In genomic region chr3:138423664-138424063, GRCm38 (mm10) we compare ENCODE assay signal across 37 mouse cellular contexts. TPM values are rescaled to one million over a fixed set of nuclear protein-coding genes. Genes with fewer than 3 reads are reported as not detected.
"Had no signal": no experiment of that assay in that cellular context is flagged by ENCODE, and none has a peak within 500 bp of the region (broad histone marks: within the 10 kb centered on the region; RNA-seq: fewer than 3 reads in every experiment).

No protein-coding gene starts in this region.

- H3K27me3 ChIP-seq: heart, embryonic 13.5 days; heart, embryonic 15.5 days; hindbrain, embryonic 13.5 days; hindbrain, embryonic 15.5 days; limb, embryonic 12.5 days; liver, embryonic 13.5 days had no signal

- H3K4me1 ChIP-seq: heart, embryonic 13.5 days; heart, embryonic 15.5 days; hindbrain, embryonic 13.5 days; hindbrain, embryonic 15.5 days; limb, embryonic 10.5 days; limb, embryonic 12.5 days; liver, embryonic 13.5 days had no signal

- H3K4me2 ChIP-seq: heart, embryonic 11.5 days; heart, embryonic 13.5 days; heart, embryonic 15.5 days; hindbrain, embryonic 13.5 days; hindbrain, embryonic 15.5 days; limb, embryonic 12.5 days; liver, embryonic 11.5 days; liver, embryonic 13.5 days had no signal

- ATAC-seq: hindbrain, postnatal 0 days; intestine, embryonic 16.5 days had no signal

- H3K9me3 ChIP-seq: heart, embryonic 13.5 days; heart, embryonic 15.5 days; hindbrain, embryonic 13.5 days; hindbrain, embryonic 15.5 days; limb, embryonic 10.5 days; limb, embryonic 12.5 days; liver, embryonic 13.5 days had no signal

- DNase-seq: gastrocnemius, postnatal 14 days; gastrocnemius, postnatal 36 days; heart, adult 2 months; heart, postnatal 14 days; heart, postnatal 36 days; kidney, adult 11 months; kidney, adult 2 months; kidney, postnatal 10 days; kidney, postnatal 25 days; kidney, postnatal 4 days; liver; liver, embryonic 13.5 days had no signal

- H3K4me3 ChIP-seq: heart, adult 2 months; heart, embryonic 13.5 days; heart, embryonic 15.5 days; hindbrain, embryonic 13.5 days; hindbrain, embryonic 15.5 days; layer of hippocampus, adult 2 months; left cerebral cortex, adult 2 months; limb, embryonic 10.5 days; limb, embryonic 12.5 days; liver, embryonic 13.5 days had no signal

- H3K27ac ChIP-seq: heart, adult 2 months; heart, embryonic 13.5 days; heart, embryonic 15.5 days; hindbrain, embryonic 13.5 days; hindbrain, embryonic 15.5 days; hindbrain, postnatal 0 days; layer of hippocampus, adult 2 months; left cerebral cortex, adult 2 months; limb, embryonic 10.5 days; limb, embryonic 12.5 days; liver, embryonic 13.5 days had no signal

- H3K36me3 ChIP-seq: heart, embryonic 13.5 days; heart, embryonic 15.5 days; hindbrain, embryonic 13.5 days; hindbrain, embryonic 15.5 days; limb, embryonic 10.5 days; limb, embryonic 12.5 days; liver, embryonic 13.5 days had no signal

- H3K9ac ChIP-seq: heart, embryonic 13.5 days; heart, embryonic 15.5 days; hindbrain, embryonic 13.5 days; hindbrain, embryonic 15.5 days; limb, embryonic 12.5 days; liver, embryonic 13.5 days had no signal

RNA-seq across cellular contexts. Expression of gene Adh4, which starts 8.4 kb away (rescaled TPM):
- total RNA-seq: gastrocnemius, adult 18-20 months; gastrocnemius, adult 8-10 months; gastrocnemius, postnatal 14 days; gastrocnemius, postnatal 36 days; heart, adult 2 months; heart, postnatal 14 days; heart, postnatal 36 days; hematopoietic stem cell, adult 5-6 weeks; hindbrain, postnatal 0 days; layer of hippocampus, adult 2 months; layer of hippocampus, postnatal 10 days; layer of hippocampus, postnatal 25 days; left cerebral cortex, adult 2 months; left cerebral cortex, postnatal 14 days; left cerebral cortex, postnatal 36 days had no signal
- polyA plus RNA-seq: heart, adult 2 months; heart, embryonic 11.5 days; heart, embryonic 13.5 days; heart, embryonic 15.5 days; heart, postnatal 0 days; hindbrain, embryonic 11.5 days; hindbrain, embryonic 13.5 days; hindbrain, embryonic 15.5 days; hindbrain, postnatal 0 days; intestine, embryonic 14.5 days; kidney, embryonic 14.5 days; kidney, embryonic 16.5 days; limb, embryonic 10.5 days; limb, embryonic 12.5 days; limb, embryonic 14.5 days; liver, embryonic 11.5 days; liver, embryonic 13.5 days had no signal
